Mouse (Mus musculus) WW6 (cell line): ENCODE measurements around the gene Kcnj6.
A peak's percentile ranks its signal among the peaks of the same experiment; 100 is the strongest.

Experiments
- DNase-seq: peaks from one replicate; pipeline ENCODE4 v3.0.0-alpha.2; 2013; ENCODE audit warnings: low read depth, low spot score

Gene Kcnj6

GRCm38 (mm10) chr16:94997340-94997849, at the start of gene Kcnj6:
Gene Kcnj6 (minus strand): TSS chr16:94997701.
- DNase-seq: no peak

DNA sequence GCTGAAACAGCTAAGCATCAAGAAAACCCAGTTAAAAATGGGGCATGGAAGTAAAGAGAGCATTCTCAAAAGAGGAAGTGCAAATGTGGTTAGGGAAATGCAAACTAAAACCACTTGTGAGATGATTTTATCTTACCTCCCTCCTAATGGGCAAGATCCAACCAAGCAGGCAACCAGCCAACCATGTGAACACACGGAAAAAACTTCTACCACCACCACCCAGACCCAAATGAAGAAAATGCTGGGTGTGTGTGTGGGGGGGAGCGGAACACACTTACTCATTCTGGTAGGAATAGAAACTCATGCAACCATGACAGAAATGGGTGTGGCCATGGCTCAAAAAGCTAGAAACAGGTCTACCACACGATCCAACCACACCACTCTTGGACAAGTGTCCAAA, 12.4 kb upstream of the Kcnj6 start:
- DNase-seq: no peak

GRCm38 (mm10) chr16:95004599-95004998, 7.1 kb upstream of the Kcnj6 start:
- no peak for DNase-seq

DNA sequence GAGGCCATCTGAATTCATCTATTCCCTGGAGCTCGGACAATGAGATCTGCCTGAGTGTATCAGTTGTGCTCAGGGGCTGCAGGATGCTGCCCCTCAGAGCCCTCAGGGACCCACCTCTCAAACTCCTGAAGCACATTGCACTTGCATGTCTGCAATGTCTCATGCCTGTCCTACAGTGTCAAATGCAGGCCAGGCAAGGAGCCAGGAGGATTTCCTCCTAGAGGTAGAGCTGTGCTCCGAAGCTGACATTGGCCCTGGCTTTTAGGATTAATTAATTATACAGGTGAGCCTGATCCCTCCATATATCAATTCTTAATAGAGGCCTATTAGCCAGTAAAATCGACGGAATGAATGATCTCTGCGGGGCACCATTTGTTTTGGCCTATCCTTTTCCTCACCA, 2.0 kb upstream of the Kcnj6 start:
- DNase-seq: no peak

GRCm38 (mm10) chr16:94999019-94999418, 1.5 kb upstream of the Kcnj6 start:
- DNase-seq: no peak

GRCm38 (mm10) chr16:94996791-94997281, 665 bp downstream of the Kcnj6 start:
- no peak for DNase-seq

GRCm38 (mm10) chr16:94995542-94996131, 1.9 kb downstream of the Kcnj6 start:
- DNase-seq: peak; percentile 43

- DNase-seq: no peak
Observed at GRCm38 (mm10) chr16:94994924-94995323, 2.6 kb downstream of the Kcnj6 start.

DNA sequence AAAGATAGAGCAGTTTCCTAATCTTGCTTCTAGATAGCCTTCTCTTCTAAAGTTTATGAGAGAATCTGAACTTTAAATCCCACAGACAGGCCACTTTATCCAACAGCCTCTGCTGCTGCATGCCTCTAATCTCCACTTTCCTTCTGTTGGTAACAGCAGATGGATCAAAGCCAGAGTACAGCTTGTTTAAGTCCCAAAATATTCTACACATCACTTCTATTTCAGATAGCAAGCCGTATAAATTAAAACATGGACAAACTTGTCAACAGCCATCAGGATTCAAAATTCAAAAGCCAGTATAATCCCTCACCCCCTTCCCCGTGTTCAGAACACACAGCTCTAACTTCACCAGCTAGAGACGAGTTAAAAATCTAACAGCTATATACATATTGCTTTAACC, 3.4 kb downstream of the Kcnj6 start:
- no peak for DNase-seq

- DNase-seq: no peak
Observed at GRCm38 (mm10) chr16:94990114-94990513, 7.4 kb downstream of the Kcnj6 start.

- no peak for DNase-seq
Observed at GRCm38 (mm10) chr16:94986731-94987130, 10.8 kb downstream of the Kcnj6 start.

- no peak for DNase-seq
Observed at GRCm38 (mm10) chr16:94984263-94984662, 13.2 kb downstream of the Kcnj6 start.

DNA sequence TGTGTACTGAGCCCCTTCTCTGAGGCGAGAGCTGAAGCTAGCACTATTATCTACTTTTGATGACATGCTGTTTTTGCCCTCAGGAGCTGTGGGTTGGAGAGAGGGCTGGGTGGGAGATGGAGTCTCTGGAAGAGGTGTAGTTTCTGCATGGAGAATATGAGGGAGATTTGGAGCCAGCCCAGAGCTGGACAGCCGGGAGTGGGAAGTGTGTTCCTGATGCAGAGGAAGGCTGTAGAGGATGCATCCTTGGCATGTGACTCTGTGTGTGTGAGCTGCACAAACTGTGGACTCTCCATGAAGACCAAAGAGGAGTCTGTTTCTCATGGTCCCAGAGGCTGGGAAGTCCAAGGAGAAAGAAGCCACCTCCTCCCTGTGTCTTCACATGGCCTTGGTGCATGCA, 17.1 kb downstream of the Kcnj6 start:
- DNase-seq: no peak

DNA sequence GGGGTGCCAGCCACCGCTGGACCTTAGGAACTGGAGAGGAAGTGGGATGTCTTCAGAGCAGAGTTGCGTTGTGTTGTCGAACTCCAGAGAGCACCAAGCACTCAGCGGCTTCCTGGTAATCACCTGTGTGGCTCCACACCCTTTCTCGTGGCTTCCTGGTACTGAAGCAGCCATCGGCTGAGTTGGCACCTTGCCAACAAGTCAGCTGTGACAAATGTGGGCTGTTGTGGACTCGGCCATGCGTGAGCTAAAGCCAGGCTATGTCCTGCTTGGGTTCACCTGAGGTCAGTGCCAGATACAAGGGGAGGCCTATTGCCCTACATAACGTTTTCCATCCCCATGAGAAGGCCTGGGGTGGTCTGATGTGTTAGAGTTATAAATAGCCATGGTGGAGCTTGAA, 18.0 kb downstream of the Kcnj6 start:
- no peak for DNase-seq

GRCm38 (mm10) chr16:94972080-94972855, 25.2 kb downstream of the Kcnj6 start:
- DNase-seq: no peak

- no peak for DNase-seq
Observed at GRCm38 (mm10) chr16:94968941-94969340, 28.6 kb downstream of the Kcnj6 start.

DNA sequence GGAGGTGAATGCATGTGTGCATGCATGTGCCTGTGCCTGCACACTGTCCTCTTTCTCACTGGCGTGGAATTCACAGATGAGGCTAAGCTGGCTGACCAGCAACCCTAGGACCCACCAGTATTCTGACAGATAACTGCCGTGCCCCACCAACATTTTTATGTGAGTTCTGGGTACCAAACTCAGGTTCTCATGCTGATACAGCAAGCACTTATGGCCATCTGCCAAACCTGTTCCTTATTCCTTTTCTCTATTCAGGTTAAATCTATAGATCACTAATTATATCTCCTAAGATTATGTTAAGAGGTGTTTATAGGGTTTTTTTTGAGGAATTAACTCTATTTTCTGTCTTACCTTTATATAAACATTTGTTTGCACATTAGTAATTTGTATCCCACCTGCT, 29.0 kb downstream of the Kcnj6 start:
- no peak for DNase-seq

DNA sequence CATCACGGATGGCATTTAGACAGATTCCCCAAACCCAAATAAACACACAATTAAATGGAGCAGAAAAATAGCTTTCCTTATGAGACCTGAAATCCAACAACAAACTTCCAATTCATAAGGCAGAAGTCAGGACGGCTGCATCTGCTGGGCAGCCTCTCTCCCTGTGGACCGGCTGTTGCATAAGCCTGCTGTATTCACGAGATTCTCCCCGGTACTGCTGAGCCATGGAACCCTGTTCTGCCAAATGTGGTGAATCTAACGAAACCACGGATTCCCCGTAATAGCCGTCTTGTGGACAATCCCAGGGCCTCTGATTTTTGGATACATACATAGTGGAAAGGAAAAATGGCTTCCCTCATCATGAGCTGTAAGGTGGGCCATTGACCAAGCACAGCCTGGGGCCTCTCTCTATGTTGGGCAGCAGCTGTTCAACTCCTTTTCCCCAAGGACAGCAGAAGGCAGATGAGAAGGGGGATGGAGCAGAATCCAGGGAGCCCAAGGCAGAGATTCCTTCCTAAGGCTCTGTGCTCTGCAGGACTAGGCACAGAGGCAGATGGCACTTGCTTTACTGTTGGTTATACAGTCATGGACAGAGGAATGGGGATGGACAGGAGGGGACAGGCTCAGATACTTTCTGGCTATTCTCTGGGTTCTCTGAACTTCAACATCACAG, 40.2 kb downstream of the Kcnj6 start:
- DNase-seq: no peak

- DNase-seq: no peak
Observed at GRCm38 (mm10) chr16:94956410-94956809, 41.1 kb downstream of the Kcnj6 start.

- DNase-seq: no peak
Observed at GRCm38 (mm10) chr16:94953294-94953693, 44.2 kb downstream of the Kcnj6 start.

GRCm38 (mm10) chr16:94949172-94949571, 48.3 kb downstream of the Kcnj6 start:
- DNase-seq: no peak

- no peak for DNase-seq
Observed at GRCm38 (mm10) chr16:94946848-94947247, 50.7 kb downstream of the Kcnj6 start.
